Mouse (Mus musculus) stomach, embryonic 14.5 days (tissue): ENCODE results near the gene Ripor3. TPM values are rescaled to one million over a fixed set of nuclear protein-coding genes. Genes with fewer than 3 reads are reported as not detected.

Experiments
- ATAC-seq: fragments of 200-750 bp; cut with Nextera tagmentation; 2 replicates; pipeline ENCODE4 v1.8.0; 2017; ENCODE audit warnings: low read depth, moderate TSS enrichment; ENCODE audit not compliant: insufficient number of reproducible peaks, insufficient read depth, low FRiP score
- H3K27ac ChIP-seq: fragments of 300-500 bp; sonication (generic); 2 replicates; pipeline ENCODE4 v1.5.1; 2014; ENCODE audit warnings: mild to moderate bottlenecking, low read length, moderate library complexity, mixed read lengths
- H3K27me3 ChIP-seq: fragments of 300-500 bp; sonication (generic); 2 replicates; pipeline ENCODE4 v1.6.1; 2014; ENCODE audit warnings: low read length, control low read depth, mixed read lengths; ENCODE audit not compliant: control insufficient read depth, insufficient read depth
- H3K36me3 ChIP-seq: fragments of 300-500 bp; sonication (generic); 2 replicates; pipeline ENCODE4 v1.6.1; 2014; ENCODE audit warnings: mild to moderate bottlenecking, control low read depth, low read length, moderate library complexity, mixed read lengths; ENCODE audit not compliant: control insufficient read depth, insufficient read depth
- H3K4me1 ChIP-seq: fragments of 300-500 bp; sonication (generic); 2 replicates; pipeline ENCODE4 v1.6.1; 2014; ENCODE audit warnings: low read length, control low read depth, mixed read lengths; ENCODE audit not compliant: control insufficient read depth, insufficient read depth
- H3K4me2 ChIP-seq: fragments of 300-500 bp; sonication (generic); replicated peaks from 2 replicates; pipeline ENCODE4 v1.6.1; 2014; ENCODE audit warnings: low read depth, low read length, control low read depth
- H3K4me3 ChIP-seq: fragments of 300-500 bp; sonication (generic); 2 replicates; pipeline ENCODE4 v1.5.1; 2014; ENCODE audit warnings: low read depth, low read length, control low read depth
- H3K9ac ChIP-seq: fragments of 300-500 bp; sonication (generic); replicated peaks from 2 replicates; pipeline ENCODE4 v1.6.1; 2014; ENCODE audit warnings: low read depth, mild to moderate bottlenecking, control low read depth, low read length, moderate library complexity, mixed read lengths
- H3K9me3 ChIP-seq: fragments of 300-500 bp; sonication (generic); 2 replicates; pipeline ENCODE4 v1.6.1; 2016; ENCODE audit warnings: low read depth, low read length, control low read depth; ENCODE audit not compliant: control insufficient read depth
- WGBS: fragments of 180-500 bp; shearing (Covaris S2); extraction: QIAGEN DNeasy Blood & Tissue Kit; methylation state at CpG from one replicate; pipeline ENCODE4 v1.1.7; 2014; 5-methylcytosine and 5-hydroxymethylcytosine counted together
- polyA plus RNA-seq: library from polyadenylated mRNA; unstranded; fragments of >200 nt; fragmentation: Nextera tagmentation; extraction: Ambion mirVana; gene quantifications from 2 replicates; pipeline ENCODE4 v1.2.1, GENCODE M21; 2014

Gene Ripor3
- polyA plus RNA-seq, 1 experiment from 2014 or later = 4.3 TPM

DNA sequence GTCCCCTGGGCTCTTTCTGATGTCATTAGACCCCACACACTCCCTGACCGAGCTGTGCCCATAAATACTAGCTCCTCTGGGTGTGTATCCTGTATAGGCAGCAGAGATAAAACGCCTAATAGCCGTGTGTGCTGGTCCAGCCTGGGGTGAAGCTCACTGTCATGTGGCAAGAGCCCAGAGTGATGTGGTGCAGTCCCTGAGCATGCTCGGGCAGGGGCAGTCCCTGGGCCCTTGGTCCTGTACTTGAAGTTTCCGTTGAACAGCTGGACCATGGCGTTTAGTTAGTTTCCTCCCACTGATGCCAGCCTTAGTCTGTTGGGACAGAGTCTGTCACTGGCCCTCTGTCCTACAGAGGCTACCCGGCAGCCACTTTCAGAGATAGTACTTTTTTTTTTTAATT is 55.5 kb downstream of the Ripor3 start:
- 78% methylated on average over 7 of the region's 7 CpGs for WGBS
- H3K4me3 ChIP-seq = no peak overlapping the region
- no peak overlapping the region for H3K9ac ChIP-seq
- no peaks in the 10 kb centered on the region for H3K36me3 ChIP-seq
- no peaks in the 10 kb centered on the region for H3K27me3 ChIP-seq
- ATAC-seq = no peak
- no peaks in the 10 kb centered on the region for H3K9me3 ChIP-seq
- H3K4me2 ChIP-seq = no peak overlapping the region
- peaks cover 16% of the 10 kb centered on the region for H3K4me1 ChIP-seq
- no peak overlapping the region for H3K27ac ChIP-seq

DNA sequence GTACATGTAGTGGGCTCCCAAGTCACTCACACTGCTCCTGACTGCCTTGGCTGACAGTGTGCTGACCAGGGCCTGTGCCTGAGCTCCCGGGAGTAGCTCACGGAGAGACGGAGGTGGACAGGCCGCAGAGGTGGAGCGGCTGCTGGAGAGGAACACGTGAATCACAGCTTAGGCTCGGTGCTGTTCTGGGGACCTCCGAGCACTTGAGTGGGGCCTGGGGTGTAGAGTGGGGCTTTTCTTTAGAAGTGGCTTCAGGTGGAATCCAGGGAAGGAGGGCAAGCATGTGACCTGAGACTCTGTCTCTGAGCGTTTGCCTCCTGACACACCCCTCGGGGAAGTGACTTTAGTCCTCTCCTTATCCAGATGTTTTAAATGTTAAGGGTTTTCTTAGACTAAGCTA is 56.6 kb downstream of the Ripor3 start:
- no peaks in the 10 kb centered on the region for H3K9me3 ChIP-seq
- no peak overlapping the region for H3K4me3 ChIP-seq
- no peak overlapping the region for H3K9ac ChIP-seq
- peaks cover 8% of the 10 kb centered on the region for H3K4me1 ChIP-seq
- ATAC-seq = no peak
- no peak overlapping the region for H3K4me2 ChIP-seq
- no peak overlapping the region for H3K27ac ChIP-seq
- H3K36me3 ChIP-seq = no peaks in the 10 kb centered on the region
- H3K27me3 ChIP-seq = no peaks in the 10 kb centered on the region
- 78% methylated on average over 10 of the region's 10 CpGs for WGBS

DNA sequence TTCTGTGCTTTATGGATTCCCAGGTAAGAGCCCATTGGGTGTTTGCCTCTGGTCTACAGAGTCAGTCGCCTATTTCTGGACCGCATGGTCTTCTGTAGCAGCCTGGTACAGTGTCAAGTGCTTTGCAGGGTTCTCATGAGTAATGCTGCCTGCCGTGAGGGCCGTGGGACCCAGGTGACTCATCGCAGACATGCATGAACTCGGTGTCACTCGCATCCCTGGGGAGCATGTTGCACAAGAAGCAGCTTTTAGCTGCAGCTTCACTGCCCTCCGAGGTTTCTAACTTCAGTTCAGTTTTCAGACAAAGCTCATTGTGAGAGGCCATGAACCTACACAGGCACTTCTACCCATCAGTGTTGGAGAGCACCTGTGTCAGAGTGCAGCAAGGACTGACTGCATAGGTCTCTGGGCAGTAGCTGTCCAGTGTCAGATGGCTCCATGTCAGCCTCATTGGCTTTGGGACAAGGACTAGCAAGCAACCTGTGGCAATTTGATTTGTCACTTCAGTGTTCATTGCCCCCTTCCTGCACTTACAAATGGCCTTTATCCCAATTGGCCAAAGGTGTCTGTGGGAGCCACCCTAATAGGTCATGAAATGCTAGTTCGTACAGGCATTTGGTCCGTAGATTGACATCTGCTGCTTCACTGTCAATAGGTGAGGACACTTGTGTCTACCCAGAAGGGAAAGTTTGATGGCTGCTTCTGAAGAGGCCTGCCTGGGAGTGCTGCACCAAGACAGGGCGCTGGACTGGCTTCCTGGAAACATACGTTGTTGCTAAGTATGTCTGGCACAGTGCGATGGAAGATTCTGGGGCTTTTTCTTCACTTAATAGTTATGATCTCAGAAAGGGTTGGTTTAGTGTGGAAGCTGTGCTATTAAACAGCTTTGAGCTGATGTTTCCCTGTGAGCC is 58.9 kb downstream of the Ripor3 start:
- Histone ChIP-seq H3K27ac (no peak overlapping the region), H3K27me3 (no peaks in the 10 kb centered on the region), H3K36me3 (no peaks in the 10 kb centered on the region), H3K4me2 (no peak overlapping the region), H3K4me3 (no peak overlapping the region), H3K9ac (no peak overlapping the region), H3K9me3 (no peaks in the 10 kb centered on the region), H3K4me1 (peaks cover 13% of the 10 kb centered on the region; the same call in 1 of the 2 replicates)
- 91% methylated on average over 13 of the region's 13 CpGs for WGBS
- no peak for ATAC-seq

DNA sequence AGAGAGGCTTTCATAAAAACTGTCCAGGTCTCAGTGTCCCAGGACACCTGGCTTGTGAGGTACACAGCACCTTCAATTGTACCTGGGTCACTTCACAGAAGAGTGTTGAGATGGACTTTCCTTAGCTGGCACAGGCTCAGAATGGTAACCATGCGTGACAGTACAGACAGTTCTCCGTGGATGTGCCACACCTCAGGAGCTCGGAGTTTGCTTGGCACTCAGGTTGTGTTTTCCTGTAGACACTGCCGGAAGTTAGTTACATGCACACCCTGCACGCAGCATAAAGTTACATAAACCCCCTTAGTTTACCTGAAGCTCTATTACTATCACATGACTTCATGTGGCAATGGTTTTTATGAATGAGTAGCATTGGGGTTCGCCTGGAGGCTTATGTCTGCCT is 59.7 kb downstream of the Ripor3 start:
- no peak overlapping the region for H3K9ac ChIP-seq
- no peak for ATAC-seq
- 90% methylated on average over 6 of the region's 6 CpGs for WGBS

DNA sequence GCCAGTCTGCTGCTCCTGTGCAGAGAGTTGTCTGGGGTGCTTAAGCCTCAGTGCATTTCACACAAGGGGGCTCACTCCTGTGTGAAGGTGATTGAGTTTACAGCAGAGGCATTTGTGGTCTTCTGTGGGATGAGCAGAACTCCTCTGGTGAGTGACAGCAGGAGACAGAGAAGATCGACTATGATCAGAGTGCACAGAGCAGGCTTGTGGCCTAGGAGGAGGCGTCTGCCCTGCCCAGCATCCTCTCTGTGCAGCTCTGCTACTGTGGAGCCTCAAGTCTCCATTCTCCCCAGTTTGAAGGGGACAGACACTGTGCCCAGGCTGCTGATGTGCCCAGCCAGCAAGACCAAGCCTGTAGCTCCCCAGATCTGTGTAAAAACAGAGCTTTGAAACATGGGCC is 60.6 kb downstream of the Ripor3 start:
- H3K4me2 ChIP-seq = no peak overlapping the region
- 78% methylated on average over 2 of the region's 2 CpGs for WGBS
- H3K4me3 ChIP-seq = no peak overlapping the region
- peaks cover 14% of the 10 kb centered on the region; the same call in 1 of the 2 replicates for H3K4me1 ChIP-seq
- peak overlapping the region; percentile 33; the same call in 1 of the 2 replicates for H3K27ac ChIP-seq
- H3K36me3 ChIP-seq = no peaks in the 10 kb centered on the region; the same call in 1 of the 2 replicates
- H3K27me3 ChIP-seq = no peaks in the 10 kb centered on the region
- H3K9me3 ChIP-seq = no peaks in the 10 kb centered on the region
- no peak for ATAC-seq
- no peak overlapping the region for H3K9ac ChIP-seq

More for the DNA sequence above, 59.7 kb downstream of the Ripor3 start:
- Histone ChIP-seq H3K27me3 (no peaks in the 10 kb centered on the region), H3K4me2 (no peak overlapping the region), H3K27ac (no peak overlapping the region), H3K4me1 (peaks cover 14% of the 10 kb centered on the region; the same call in 1 of the 2 replicates), H3K4me3 (no peak overlapping the region), H3K36me3 (no peaks in the 10 kb centered on the region), H3K9me3 (no peaks in the 10 kb centered on the region)

DNA sequence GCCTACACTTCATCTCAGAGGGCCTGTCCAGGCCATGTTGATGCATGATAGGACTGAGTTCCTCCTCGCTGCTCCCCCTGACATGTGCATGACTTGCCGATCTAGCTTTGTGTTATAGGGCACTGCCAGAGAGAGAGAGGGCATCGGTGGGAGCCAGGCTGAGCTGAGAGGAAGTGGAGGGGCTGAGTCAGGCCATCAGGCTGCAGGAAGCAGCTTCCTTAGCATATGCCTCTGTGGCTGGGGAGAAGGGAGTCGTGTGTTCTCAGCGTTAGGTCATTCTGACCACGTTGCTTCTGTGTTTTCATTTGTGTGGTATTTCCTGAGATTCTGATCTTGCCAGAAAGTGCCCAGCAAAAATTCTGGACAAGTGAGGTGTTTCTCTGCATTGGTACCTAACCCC is 61.2 kb downstream of the Ripor3 start:
- WGBS = 58% methylated on average over 6 of the region's 6 CpGs
- peak overlapping the region; percentile 33; the same call in 1 of the 2 replicates for H3K27ac ChIP-seq

DNA sequence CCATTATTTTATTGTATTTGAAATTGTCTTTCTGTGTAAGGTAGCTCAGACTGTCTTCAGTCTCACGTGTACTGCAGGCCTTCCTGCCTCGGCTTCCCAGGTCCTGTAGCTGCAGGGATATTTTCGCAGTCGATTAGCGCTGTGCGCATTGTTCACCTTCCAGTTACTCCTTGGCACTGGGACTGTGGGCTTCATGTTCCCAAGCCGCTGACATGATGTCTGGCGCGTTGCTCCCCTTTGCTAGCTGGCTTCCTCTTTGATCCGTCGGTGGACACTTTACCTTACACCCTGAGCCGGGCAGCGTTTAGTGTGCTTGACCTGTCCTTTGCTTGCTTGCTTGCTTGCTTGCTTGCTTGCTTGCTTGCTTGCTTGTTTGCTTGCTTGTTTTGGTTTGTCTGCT is 61.9 kb downstream of the Ripor3 start:
- no peak overlapping the region for H3K27ac ChIP-seq
- H3K9me3 ChIP-seq = no peaks in the 10 kb centered on the region
- 84% methylated on average over 13 of the region's 13 CpGs for WGBS
- H3K4me3 ChIP-seq = no peak overlapping the region
- peaks cover 14% of the 10 kb centered on the region; the same call in 1 of the 2 replicates for H3K4me1 ChIP-seq
- no peak for ATAC-seq
- no peak overlapping the region for H3K4me2 ChIP-seq
- no peak overlapping the region for H3K9ac ChIP-seq
- H3K36me3 ChIP-seq = no peaks in the 10 kb centered on the region; the same call in 1 of the 2 replicates
- no peaks in the 10 kb centered on the region for H3K27me3 ChIP-seq

More for the DNA sequence above, 61.2 kb downstream of the Ripor3 start:
- no peaks in the 10 kb centered on the region; the same call in 1 of the 2 replicates for H3K36me3 ChIP-seq
- no peak overlapping the region for H3K4me3 ChIP-seq
- H3K9ac ChIP-seq = no peak overlapping the region
- H3K9me3 ChIP-seq = no peaks in the 10 kb centered on the region
- H3K4me1 ChIP-seq = peaks cover 14% of the 10 kb centered on the region; the same call in 1 of the 2 replicates
- no peaks in the 10 kb centered on the region for H3K27me3 ChIP-seq
- H3K4me2 ChIP-seq = no peak overlapping the region
- no peak for ATAC-seq

DNA sequence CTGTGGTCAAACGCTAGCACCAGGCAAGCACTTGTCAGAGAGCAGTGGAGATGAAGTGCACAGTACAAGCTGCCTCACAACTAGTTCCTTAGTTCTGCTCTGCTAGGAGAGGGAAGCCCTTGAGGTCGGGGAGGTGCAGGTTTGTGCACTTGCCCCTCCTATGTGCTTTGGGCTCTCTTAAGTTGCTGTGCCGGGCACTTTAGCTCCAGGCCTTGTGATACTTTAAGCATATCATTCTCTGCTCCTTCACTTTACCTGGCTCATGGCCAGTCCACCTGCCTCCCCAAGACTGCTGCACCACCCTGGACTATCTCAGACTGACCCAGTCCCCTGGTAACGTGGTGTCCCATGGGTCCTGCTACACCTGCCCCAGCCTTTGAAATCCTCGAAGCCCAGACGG is 62.4 kb downstream of the Ripor3 start:
- 0 out of 2 replicates have a peak, but pooled peaks have one; percentile 7 for ATAC-seq
- no peak overlapping the region for H3K9ac ChIP-seq
- H3K9me3 ChIP-seq = no peaks in the 10 kb centered on the region
- no peak overlapping the region for H3K27ac ChIP-seq
- no peak overlapping the region for H3K4me2 ChIP-seq
- no peak overlapping the region for H3K4me3 ChIP-seq
- H3K36me3 ChIP-seq = no peaks in the 10 kb centered on the region; the same call in 1 of the 2 replicates
- no peaks in the 10 kb centered on the region for H3K27me3 ChIP-seq
- 77% methylated on average over 6 of the region's 6 CpGs for WGBS
- peaks cover 19% of the 10 kb centered on the region for H3K4me1 ChIP-seq
